Mouse (Mus musculus) liver, postnatal 0 days (tissue): ENCODE measurements at regions not wholly inside any gene's neighbourhood (a gene's known extent, or its start where the extent isn't known, plus 50 kb on each side); places are given as distances from the start of the nearest gene placed in this dataset.

Source experiments
- CTCF ChIP-seq: sonication (generic); IDR thresholded peaks from 2 replicates; pipeline ENCODE4 v1.5.1; 2016; ENCODE audit warnings: antibody characterized with exemption, low read depth
- EP300 ChIP-seq: IDR thresholded peaks from 2 replicates; pipeline ENCODE4 v1.6.1; 2016; ENCODE audit warnings: antibody characterized with exemption, low read depth, mild to moderate bottlenecking

DNA sequence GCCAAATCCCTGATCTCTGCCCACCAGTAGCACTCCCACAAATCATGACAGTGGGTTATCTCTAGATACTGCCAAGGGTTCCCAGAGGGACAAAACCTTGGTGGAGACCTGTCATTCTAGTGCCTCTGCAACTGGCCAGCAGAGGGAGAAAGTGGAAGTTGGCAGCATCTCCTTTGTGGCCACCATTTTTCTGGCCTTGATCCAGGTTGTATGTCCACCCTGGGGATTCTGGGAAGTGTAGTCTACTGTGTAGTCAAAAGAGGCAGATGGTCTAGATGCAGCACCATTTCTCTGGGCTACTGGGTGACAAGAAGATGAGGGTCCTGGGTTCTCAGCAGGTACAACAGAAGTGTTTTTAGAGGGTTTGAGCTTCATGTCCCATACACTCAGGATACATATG lies 152.1 kb downstream of the Cct6b start:
- peak; percentile 70 for TF ChIP-seq CTCF
- TF ChIP-seq EP300, result no peak
